Mouse (Mus musculus) olfactory bulb, adult 2 months (tissue): ENCODE results near the gene Il17rc.
A peak's percentile ranks its signal among the peaks of the same experiment; 100 is the strongest.

Experiments
- CTCF ChIP-seq: fragments of 200-500 bp; IDR thresholded peaks from 2 replicates; pipeline ENCODE4 v1.5.1; 2012; ENCODE audit warnings: low read depth, mild to moderate bottlenecking, low read length, moderate library complexity; ENCODE audit not compliant: insufficient read depth
- POLR2A ChIP-seq: fragments of 200-500 bp; IDR thresholded peaks from 2 replicates; pipeline ENCODE4 v1.6.1; 2012; ENCODE audit warnings: mild to moderate bottlenecking, low read depth, low read length, moderate library complexity; ENCODE audit not compliant: insufficient read depth

GRCm38 (mm10) chr6:113483729-113484128 lies 12.5 kb downstream of the Il17rc start:
- peak; percentile 18; the same call in 1 of the 2 replicates for TF ChIP-seq CTCF
- no peak for TF ChIP-seq POLR2A
